Mouse (Mus musculus) MEL (cell line): Measurements from ENCODE around the gene Ubxn7. TPM values are rescaled to one million over a fixed set of nuclear protein-coding genes. Genes with fewer than 3 reads are reported as not detected.

ENCODE experiments used
- DNase-seq: peaks from one replicate; pipeline ENCODE4 v3.0.0; 2011; ENCODE audit warnings: low read depth, low spot score
- H3K27ac ChIP-seq: 2 replicates; pipeline ENCODE4 v1.5.1; 2012; ENCODE audit warnings: low read depth, mild to moderate bottlenecking, control low read depth, low read length, moderate library complexity; ENCODE audit not compliant: control insufficient read depth
- H3K27me3 ChIP-seq, 2 experiments: fragments of 150-350 bp in 1 of 2; sonication (generic) in 1 of 2; 2 replicates each; pipeline ENCODE4 v1.6.1; 2012; ENCODE audit warnings: low read length in 2 of 2, mild to moderate bottlenecking in 2 of 2, improper control_type of control experiment in 1 of 2, moderate library complexity in 1 of 2; ENCODE audit not compliant: insufficient read depth in 2 of 2, control insufficient read depth in 1 of 2
- H3K36me3 ChIP-seq, 2 experiments: 2 replicates each; pipeline ENCODE4 v1.6.1; 2012 to 2014; ENCODE audit warnings: low read length in 2 of 2, improper control_type of control experiment in 1 of 2, inconsistent platforms in 1 of 2, mild to moderate bottlenecking in 1 of 2; ENCODE audit not compliant: insufficient read depth in 2 of 2, control insufficient read depth in 1 of 2
- H3K4me1 ChIP-seq, 2 experiments: fragments of 150-350 bp in 1 of 2; sonication (generic) in 1 of 2; 2 replicates each; pipeline ENCODE4 v1.6.1; 2012; ENCODE audit warnings: low read length in 2 of 2, improper control_type of control experiment in 1 of 2, mild to moderate bottlenecking in 1 of 2; ENCODE audit not compliant: insufficient read depth in 2 of 2, control insufficient read depth in 1 of 2
- H3K4me3 ChIP-seq, 2 experiments: fragments of 150-350 bp in 1 of 2; sonication (generic) in 1 of 2; 2 replicates each; pipeline ENCODE4 v1.5.1; 2012; ENCODE audit warnings: low read depth in 2 of 2, low read length in 2 of 2, mild to moderate bottlenecking in 2 of 2, moderate library complexity in 2 of 2, control low read depth in 1 of 2, improper control_type of control experiment in 1 of 2; ENCODE audit not compliant: control insufficient read depth in 1 of 2, insufficient read depth in 1 of 2
- H3K79me2 ChIP-seq: 2 replicates; pipeline ENCODE4 v1.6.1; 2012; ENCODE audit warnings: mild to moderate bottlenecking, low read length, moderate library complexity; ENCODE audit not compliant: control insufficient read depth, poor library complexity, insufficient read depth
- H3K9ac ChIP-seq: 2 replicates; pipeline ENCODE4 v1.6.1; 2012; ENCODE audit warnings: low read depth, mild to moderate bottlenecking, control low read depth, low read length, moderate library complexity; ENCODE audit not compliant: control insufficient read depth, poor library complexity, severe bottlenecking
- H3K9me3 ChIP-seq: fragments of 150-350 bp; sonication (generic); replicated peaks from 2 replicates; pipeline ENCODE4 v1.6.1; 2012; ENCODE audit warnings: mild to moderate bottlenecking, low read length, improper control_type of control experiment, moderate library complexity; ENCODE audit not compliant: insufficient read depth
- BHLHE40 ChIP-seq: IDR thresholded peaks from 2 replicates; pipeline ENCODE4 v1.6.1; 2012; ENCODE audit warnings: low read depth, mild to moderate bottlenecking, inconsistent platforms, low read length, improper control_type of control experiment, borderline replicate concordance
- CHD1 ChIP-seq: IDR thresholded peaks from 2 replicates; pipeline ENCODE4 v1.6.1; 2012; ENCODE audit warnings: low read depth, mild to moderate bottlenecking, inconsistent platforms, low read length, improper control_type of control experiment
- CHD2 ChIP-seq: IDR thresholded peaks from 2 replicates; pipeline ENCODE4 v1.6.1; 2011; ENCODE audit warnings: low read length, improper control_type of control experiment
- CTCF ChIP-seq, 3 experiments: IDR thresholded peaks in 2 of 3; conservative IDR thresholded peaks in 1 of 3; 2 replicates each; pipeline ENCODE4 v1.5.1; 2011 to 2012; ENCODE audit warnings: low read length in 3 of 3, low read depth in 2 of 3, mild to moderate bottlenecking in 2 of 3, improper control_type of control experiment in 1 of 3, inconsistent platforms in 1 of 3, mixed read lengths in 1 of 3, moderate library complexity in 1 of 3; ENCODE audit not compliant: control insufficient read depth in 1 of 3, insufficient read depth in 1 of 3, poor library complexity in 1 of 3, severe bottlenecking in 1 of 3
- EP300 ChIP-seq, 2 experiments: IDR thresholded peaks; 2 replicates each; pipeline ENCODE4 v1.6.1; 2011; ENCODE audit warnings: improper control_type of control experiment in 2 of 2, low read length in 2 of 2, low read depth in 1 of 2, mild to moderate bottlenecking in 1 of 2
- ETS1 ChIP-seq: IDR thresholded peaks from 2 replicates; pipeline ENCODE4 v1.6.1; 2012; ENCODE audit warnings: low read depth, mild to moderate bottlenecking, inconsistent platforms, low read length, improper control_type of control experiment, moderate library complexity
- GABPA ChIP-seq: IDR thresholded peaks from 2 replicates; pipeline ENCODE4 v1.6.1; 2012; ENCODE audit warnings: low read depth, mild to moderate bottlenecking, inconsistent platforms, low read length, improper control_type of control experiment, moderate library complexity
- GATA1 ChIP-seq: IDR thresholded peaks from 2 replicates; pipeline ENCODE4 v1.6.1; 2011; ENCODE audit warnings: low read depth, low read length, improper control_type of control experiment
- JUND ChIP-seq: IDR thresholded peaks from 2 replicates; pipeline ENCODE4 v1.6.1; 2011; ENCODE audit warnings: low read depth, mild to moderate bottlenecking, improper control_type of control experiment, low read length
- KAT2A ChIP-seq: conservative IDR thresholded peaks from 2 replicates; pipeline ENCODE4 v1.6.1; 2012; ENCODE audit warnings: low read depth, low read length, improper control_type of control experiment, inconsistent platforms
- MAFK ChIP-seq: IDR thresholded peaks from 2 replicates; pipeline ENCODE4 v1.6.1; 2011; ENCODE audit warnings: low read depth, mild to moderate bottlenecking, low read length, improper control_type of control experiment, borderline replicate concordance
- MXI1 ChIP-seq: IDR thresholded peaks from 2 replicates; pipeline ENCODE4 v1.6.1; 2011; ENCODE audit warnings: mild to moderate bottlenecking, low read depth, low read length, improper control_type of control experiment
- MYB ChIP-seq: IDR thresholded peaks from 2 replicates; pipeline ENCODE4 v1.6.1; 2011; ENCODE audit warnings: mild to moderate bottlenecking, low read depth, low read length, improper control_type of control experiment
- NRF1 ChIP-seq: IDR thresholded peaks from 2 replicates; pipeline ENCODE4 v1.6.1; 2014; ENCODE audit warnings: low read depth, mild to moderate bottlenecking, inconsistent platforms, low read length, improper control_type of control experiment, moderate library complexity; ENCODE audit not compliant: poor library complexity, insufficient read depth, severe bottlenecking
- POLR2AphosphoS2 ChIP-seq: IDR thresholded peaks from 2 replicates; pipeline ENCODE4 v1.6.1; 2011; ENCODE audit warnings: low read length, improper control_type of control experiment
- TAL1 ChIP-seq: IDR thresholded peaks from 2 replicates; pipeline ENCODE4 v1.6.1; 2012; ENCODE audit warnings: mild to moderate bottlenecking, inconsistent platforms, low read length, moderate library complexity, mixed read lengths
- USF1 ChIP-seq: IDR thresholded peaks from 2 replicates; pipeline ENCODE4 v1.6.1; 2014; ENCODE audit warnings: low read depth, mild to moderate bottlenecking, inconsistent platforms, low read length, improper control_type of control experiment, moderate library complexity
- USF2 ChIP-seq, 2 experiments: IDR thresholded peaks; 2 replicates each; pipeline ENCODE4 v1.6.1; 2011 to 2012; ENCODE audit warnings: improper control_type of control experiment in 2 of 2, low read length in 2 of 2, borderline replicate concordance in 1 of 2, inconsistent platforms in 1 of 2, low read depth in 1 of 2, mild to moderate bottlenecking in 1 of 2; ENCODE audit not compliant: insufficient read depth in 1 of 2
- polyA plus RNA-seq, 2 experiments: library from polyadenylated mRNA; stranded (reverse) in 1 of 2; unstranded in 1 of 2; fragments of >175 nt in 1 of 2; fragments of >200 nt in 1 of 2; gene quantifications; 2 replicates each; pipeline versions ENCODE4 v1.2.1 to v1.2.4; 2012; ENCODE audit warnings: low replicate concordance in 2 of 2, low read depth in 1 of 2; ENCODE audit not compliant: insufficient read length in 2 of 2, insufficient read depth in 1 of 2, missing spikeins in 1 of 2
- total RNA-seq: library from RNA; depleted of rRNA; stranded (reverse); fragments of 300-350 nt; gene quantifications from 2 replicates; pipeline ENCODE4 v1.2.3, GENCODE M21; 2012

Gene Ubxn7
- total and polyA plus RNA-seq, 3 experiments: 8.1 to 51.2 (median 11.0) TPM

- H3K4me3 ChIP-seq: no peak overlapping the region
- no peak overlapping the region for H3K27ac ChIP-seq
- H3K27me3 ChIP-seq: no peaks in the 10 kb centered on the region
- no peak for DNase-seq
- H3K36me3 ChIP-seq: peaks cover 0 to 7% of the 10 kb centered on the region in 2 experiments; a peak in 2 of 4 replicates
- H3K4me1 ChIP-seq: peaks cover 10 to 19% of the 10 kb centered on the region in 2 experiments
- H3K79me2 ChIP-seq: no peaks in the 10 kb centered on the region
- no peak overlapping the region for H3K9ac ChIP-seq
- TF ChIP-seq CHD1: no peak
- TF ChIP-seq ETS1: no peak
- TF ChIP-seq MYB: no peak
- TF ChIP-seq CTCF (IDR thresholded peaks at IDR 0.05 in 2 of 3, conservative IDR thresholded peaks at IDR 0.05 in 1 of 3; ENCODE audit: control insufficient read depth in 1 of 3, insufficient read depth in 1 of 3, low read depth in 2 of 3, low read length in 3 of 3, poor library complexity in 1 of 3, severe bottlenecking in 1 of 3): no peak
- TF ChIP-seq EP300 (IDR thresholded peaks at IDR 0.05; ENCODE audit: low read depth in 1 of 2, low read length in 2 of 2): no peak
- no peak for TF ChIP-seq JUND
- no peaks in the 10 kb centered on the region for H3K9me3 ChIP-seq
Observed at GRCm38 (mm10) chr16:32396541-32396835, 64.4 kb downstream of the Ubxn7 start.

- no peak overlapping the region for H3K27ac ChIP-seq
Observed at GRCm38 (mm10) chr16:32398206-32398605, 66.1 kb downstream of the Ubxn7 start.

DNA sequence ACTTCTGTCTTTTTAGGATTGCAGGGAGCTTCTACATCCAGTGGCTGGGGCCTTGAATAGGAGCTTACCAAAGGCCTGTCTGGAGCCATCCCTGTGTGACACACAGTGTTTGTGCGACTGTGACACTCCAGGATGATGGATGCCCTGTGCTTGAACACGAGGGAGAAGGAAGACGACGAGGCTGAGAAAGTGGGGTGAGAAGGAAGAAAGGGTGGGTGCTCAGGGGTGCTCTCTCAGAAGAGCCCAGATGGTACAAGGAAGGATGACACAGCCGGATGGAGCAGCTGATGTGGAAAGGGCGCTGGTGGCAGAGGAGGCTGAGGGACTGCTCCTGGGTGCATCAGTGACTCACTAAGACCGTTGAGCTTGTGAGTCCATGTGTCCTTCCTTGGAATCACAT is 68.2 kb downstream of the Ubxn7 start, which contains the start of gene Tm4sf19:
TSS of gene Tm4sf19 (plus strand) at position 240 of the 400 bp plus-strand sequence.
- H3K79me2 ChIP-seq: no peaks in the 10 kb centered on the region
- H3K27ac ChIP-seq: 0 out of 2 replicates have a peak within 1 kb of the TSS, but pooled peaks have one; percentile 13
- H3K4me1 ChIP-seq: peaks cover 8 to 20% of the 10 kb centered on the region in 2 experiments
- TF ChIP-seq BHLHE40: no peak
- TF ChIP-seq GATA1: no peak
- no peak for TF ChIP-seq NRF1
- no peak for TF ChIP-seq MAFK
- TF ChIP-seq USF1: no peak
- no peaks in the 10 kb centered on the region for H3K27me3 ChIP-seq
- peaks cover 0 to 7% of the 10 kb centered on the region in 2 experiments; a peak in 2 of 4 replicates for H3K36me3 ChIP-seq
- H3K4me3 ChIP-seq: no peak within 1 kb of the TSS
- no peaks in the 10 kb centered on the region for H3K9me3 ChIP-seq
- H3K9ac ChIP-seq: no peak within 1 kb of the TSS
- no peak for DNase-seq

More at GRCm38 (mm10) chr16:32398206-32398605, 66.1 kb downstream of the Ubxn7 start:
- Histone ChIP-seq H3K4me3 (no peak overlapping the region), H3K27me3 (no peaks in the 10 kb centered on the region), H3K79me2 (no peaks in the 10 kb centered on the region), H3K9ac (no peak overlapping the region), H3K9me3 (no peaks in the 10 kb centered on the region)
- no peak for DNase-seq
- no peak for TF ChIP-seq NRF1
- no peak for TF ChIP-seq BHLHE40
- no peak for TF ChIP-seq USF2 (IDR thresholded peaks at IDR 0.05; ENCODE audit: borderline replicate concordance in 1 of 2, insufficient read depth in 1 of 2, low read depth in 1 of 2, low read length in 2 of 2)
- no peak for TF ChIP-seq KAT2A
- TF ChIP-seq TAL1: no peak
- no peak for TF ChIP-seq JUND
- TF ChIP-seq MAFK: no peak
- no peak for TF ChIP-seq USF1
- no peak for TF ChIP-seq CHD2
- TF ChIP-seq MXI1: no peak
- no peak for TF ChIP-seq POLR2AphosphoS2
- TF ChIP-seq GABPA: no peak
- TF ChIP-seq, all 39 proteins: peak for 0
- peaks cover 0 to 7% of the 10 kb centered on the region in 2 experiments; a peak in 2 of 4 replicates for H3K36me3 ChIP-seq
- H3K4me1 ChIP-seq: peaks cover 10 to 21% of the 10 kb centered on the region in 2 experiments
